In genomic region chr1:191465723-191466122, GRCm38 (mm10) we compare ENCODE assay signal across 26 mouse cellular contexts.
DNase-seq lines count a peak whose midpoint lies in the region; ATAC-seq and TF ChIP-seq lines count a peak whose summit lies in the region.
"Had no signal": no experiment of that assay in that cellular context is flagged by ENCODE, and none has a peak within 500 bp of the region (broad histone marks: within the 10 kb centered on the region; RNA-seq: fewer than 3 reads in every experiment).

No protein-coding gene starts in this region.

- no peak for DNase-seq in heart, postnatal 14 days
- DNase-seq in layer of hippocampus, adult 2 months (ENCODE audit: low spot score in 2 of 2): no peak
- DNase-seq in layer of hippocampus, adult 9-10 months (ENCODE audit: low spot score): no peak
- no peak for DNase-seq in lung, adult 2 months
- DNase-seq: adrenal gland, postnatal 25 days; cerebellum, adult 11-12 months; cerebellum, adult 9-11 months; embryo, embryonic 11 days; gastrocnemius, postnatal 14 days; heart, postnatal 36 days; kidney, postnatal 4 days; liver, embryonic 13.5 days; lung, postnatal 14 days; right cerebral cortex, postnatal 4 days; thymus, adult 18-20 months had no signal

- peaks cover 54% of the 10 kb centered on the region for H3K4me1 ChIP-seq in heart, embryonic 15.5 days (replicated peaks)
- peaks cover 36% of the 10 kb centered on the region for H3K4me1 ChIP-seq in lung, embryonic 15.5 days
- peaks cover 12% of the 10 kb centered on the region for H3K4me1 ChIP-seq in lung, adult 2 months (ENCODE audit: control insufficient read depth, insufficient read depth, low read length)

- ATAC-seq in heart, embryonic 15.5 days (replicated peaks; ENCODE audit: insufficient number of reproducible peaks, insufficient read depth, low FRiP score, low read depth): no peak
- no peak for ATAC-seq in lung, embryonic 15.5 days (ENCODE audit: borderline replicate concordance, extremely low read depth, low FRiP score, low TSS enrichment)
- ATAC-seq: forebrain, embryonic 14.5 days; intestine, postnatal 0 days had no signal

- no peak overlapping the region for H3K9ac ChIP-seq in heart, embryonic 15.5 days
- H3K9ac ChIP-seq in lung, embryonic 15.5 days: no peak overlapping the region
- H3K9ac ChIP-seq: embryonic facial prominence, embryonic 12.5 days; hindbrain, embryonic 13.5 days; limb, embryonic 12.5 days; liver, embryonic 13.5 days; neural tube, embryonic 13.5 days had no signal

- intact Hi-C loops in heart, postnatal 14 days (cut with DNase I): no loop called here

- H3K9me3 ChIP-seq in heart, embryonic 15.5 days (replicated peaks): no peaks in the 10 kb centered on the region
- H3K9me3 ChIP-seq in lung, embryonic 15.5 days: no peaks in the 10 kb centered on the region
- H3K9me3 ChIP-seq: embryonic facial prominence, embryonic 12.5 days; hindbrain, embryonic 13.5 days; limb, embryonic 12.5 days; liver, embryonic 13.5 days; neural tube, embryonic 13.5 days had no signal

- no peaks in the 10 kb centered on the region for H3K27me3 ChIP-seq in heart, embryonic 15.5 days
- no peaks in the 10 kb centered on the region for H3K27me3 ChIP-seq in lung, embryonic 15.5 days
- H3K27me3 ChIP-seq: embryonic facial prominence, embryonic 12.5 days; hindbrain, embryonic 13.5 days; limb, embryonic 12.5 days; liver, embryonic 13.5 days; neural tube, embryonic 13.5 days had no signal

- TF ChIP-seq CTCF in layer of hippocampus, adult 2 months (conservative IDR thresholded peaks at IDR 0.05): no peak
- no peak for TF ChIP-seq CTCF in lung, adult 2 months (IDR thresholded peaks at IDR 0.05; ENCODE audit: insufficient read depth, low read length)

- H3K27ac ChIP-seq in heart, embryonic 15.5 days: peak overlapping the region; percentile 51; the same call in 1 of the 2 replicates
- peak overlapping the region; percentile 71 for H3K27ac ChIP-seq in layer of hippocampus, adult 2 months
- peak overlapping the region; percentile 5; the same call in 1 of the 2 replicates for H3K27ac ChIP-seq in lung, embryonic 15.5 days
- H3K27ac ChIP-seq: hindbrain, embryonic 13.5 days; kidney, postnatal 0 days; limb, embryonic 12.5 days; liver, embryonic 13.5 days; neural tube, embryonic 13.5 days; stomach, postnatal 0 days had no signal

- no peak overlapping the region for H3K4me2 ChIP-seq in heart, embryonic 15.5 days
- H3K4me2 ChIP-seq in lung, embryonic 15.5 days: no peak overlapping the region
- H3K4me2 ChIP-seq: embryonic facial prominence, embryonic 12.5 days; hindbrain, embryonic 13.5 days; limb, embryonic 12.5 days; liver, embryonic 13.5 days; midbrain, embryonic 11.5 days; neural tube, embryonic 13.5 days had no signal

- 84% methylated on average over 4 of the region's 4 CpGs for WGBS in heart, embryonic 15.5 days
- 71% methylated on average over 4 of the region's 4 CpGs for WGBS in lung, embryonic 15.5 days
- 85% methylated on average over 4 of the region's 4 CpGs for WGBS in lung, adult 2 months

- no peaks in the 10 kb centered on the region for H3K36me3 ChIP-seq in heart, embryonic 15.5 days
- no peaks in the 10 kb centered on the region for H3K36me3 ChIP-seq in lung, embryonic 15.5 days
- H3K36me3 ChIP-seq: embryonic facial prominence, embryonic 12.5 days; hindbrain, embryonic 13.5 days; limb, embryonic 12.5 days; liver, embryonic 13.5 days; neural tube, embryonic 13.5 days had no signal

- no peak for TF ChIP-seq POLR2A in lung, adult 2 months (IDR thresholded peaks at IDR 0.05; ENCODE audit: borderline replicate concordance, extremely low read depth, low read depth, low read length)

- H3K4me3 ChIP-seq in heart, embryonic 15.5 days: no peak overlapping the region
- H3K4me3 ChIP-seq in layer of hippocampus, adult 2 months: no peak overlapping the region
- H3K4me3 ChIP-seq in lung, embryonic 15.5 days: no peak overlapping the region
- H3K4me3 ChIP-seq in lung, adult 2 months (replicated peaks; ENCODE audit: extremely low read depth, low read depth, low read length): no peak overlapping the region
- H3K4me3 ChIP-seq: embryonic facial prominence, embryonic 12.5 days; hindbrain, embryonic 13.5 days; limb, embryonic 12.5 days; liver, embryonic 13.5 days; neural tube, embryonic 13.5 days had no signal

Comparison
In these comparisons a context has a peak if more than half of its experiments do, and no peak if none do; other contexts are left out.
1. H3K27ac ChIP-seq: peak in every context shown above with its lines; median percentile 71 in layer of hippocampus, adult 2 months; 51 in heart, embryonic 15.5 days; 5 in lung, embryonic 15.5 days.